Mouse (Mus musculus) ovary, postnatal 36 days (tissue): ENCODE results near the gene Rufy1.

ENCODE experiments used
- DNase-seq: peaks from one replicate; pipeline ENCODE4 v3.0.0; 2022; ENCODE audit warnings: low spot score, mixed read lengths

The Rufy1 gene

GRCm38 (mm10) chr11:50426056-50426455, 4.9 kb downstream of the Rufy1 start:
- no peak for DNase-seq

- peak; percentile 51 for DNase-seq
Measured at GRCm38 (mm10) chr11:50421934-50422780, 8.8 kb downstream of the Rufy1 start.

GRCm38 (mm10) chr11:50421461-50421860, 9.5 kb downstream of the Rufy1 start:
- DNase-seq = no peak

- no peak for DNase-seq
Measured at GRCm38 (mm10) chr11:50417856-50418255, 13.1 kb downstream of the Rufy1 start.

- DNase-seq = no peak
Measured at GRCm38 (mm10) chr11:50415563-50416241, 15.2 kb downstream of the Rufy1 start.

GRCm38 (mm10) chr11:50407235-50407634, 23.7 kb downstream of the Rufy1 start:
- DNase-seq = no peak

GRCm38 (mm10) chr11:50403367-50404014, 27.4 kb downstream of the Rufy1 start:
- DNase-seq = peak; percentile 72

- no peak for DNase-seq
Measured at GRCm38 (mm10) chr11:50402481-50402880, 28.4 kb downstream of the Rufy1 start.

- DNase-seq = no peak
Measured at GRCm38 (mm10) chr11:50398803-50399202, 32.1 kb downstream of the Rufy1 start.

- no peak for DNase-seq
Measured at GRCm38 (mm10) chr11:50397316-50397715, 33.6 kb downstream of the Rufy1 start.

- no peak for DNase-seq
Measured at GRCm38 (mm10) chr11:50396766-50397307, 34.1 kb downstream of the Rufy1 start.

GRCm38 (mm10) chr11:50394731-50395130, 36.2 kb downstream of the Rufy1 start:
- DNase-seq = no peak

- DNase-seq = no peak
Measured at GRCm38 (mm10) chr11:50393306-50393705, 37.6 kb downstream of the Rufy1 start.

GRCm38 (mm10) chr11:50391272-50391960, 39.5 kb downstream of the Rufy1 start:
- DNase-seq = no peak

GRCm38 (mm10) chr11:50389616-50390015, 41.3 kb downstream of the Rufy1 start:
- DNase-seq = no peak

- no peak for DNase-seq
Measured at GRCm38 (mm10) chr11:50389011-50389410, 41.9 kb downstream of the Rufy1 start.

GRCm38 (mm10) chr11:50388217-50388929, 42.6 kb downstream of the Rufy1 start:
- no peak for DNase-seq

- DNase-seq = no peak
Measured at GRCm38 (mm10) chr11:50387697-50388096, 43.2 kb downstream of the Rufy1 start.

- DNase-seq = no peak
Measured at GRCm38 (mm10) chr11:50387167-50387679, 43.7 kb downstream of the Rufy1 start.

GRCm38 (mm10) chr11:50381311-50381710, 49.6 kb downstream of the Rufy1 start:
- DNase-seq = no peak
